Mouse (Mus musculus): ENCODE results near the gene Spag7. TPM values are rescaled to one million over a fixed set of nuclear protein-coding genes. Genes with fewer than 3 reads are reported as not detected.

Gene Spag7
- polyA plus RNA-seq, 1 experiment from 2014 or later: 201 TPM

DNA sequence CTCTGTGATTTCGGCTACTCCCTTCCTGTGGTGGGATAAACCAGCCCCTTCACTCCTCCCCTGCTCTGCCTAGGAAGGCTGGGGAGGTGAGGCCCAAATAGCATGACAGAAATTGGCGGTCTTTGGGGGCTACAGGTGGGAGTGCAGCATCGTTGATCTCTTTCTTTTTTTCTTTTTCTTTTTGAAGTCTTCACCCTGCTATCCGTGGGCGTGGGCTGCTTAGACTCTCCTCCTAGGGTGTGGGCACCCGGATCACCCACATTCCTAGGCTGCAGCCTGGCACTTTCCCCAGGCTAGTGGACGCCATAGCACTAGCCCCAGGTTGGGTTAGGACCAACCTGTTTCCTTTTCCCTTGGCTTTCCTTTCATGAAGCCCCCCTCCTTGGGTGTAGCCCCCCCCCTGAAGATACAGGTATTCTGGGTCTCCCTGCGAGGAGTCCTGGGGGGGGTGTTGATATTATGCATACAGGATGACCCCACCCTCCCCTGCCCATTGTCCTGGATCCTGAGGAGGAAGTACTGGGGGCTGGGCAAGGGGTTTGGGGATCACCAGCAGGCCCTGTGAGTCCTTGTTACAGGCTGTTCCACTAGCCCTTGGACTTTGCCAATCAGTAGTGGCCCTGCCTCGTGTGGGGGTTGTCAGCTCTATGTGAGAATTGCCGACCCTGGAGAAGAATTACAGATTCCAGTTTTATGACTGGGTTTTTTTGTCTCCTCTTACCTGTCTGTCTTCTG lies 32.2 kb upstream of the Spag7 start:
- Histone ChIP-seq H3K4me3 (ENCODE audit: low read depth, low read length) (peak overlapping the region; percentile 92), H3K9ac (ENCODE audit: low read depth, low read length) (peak overlapping the region; percentile 95), H3K4me2 (peak overlapping the region; percentile 92), H3K27me3 (ENCODE audit: control insufficient read depth, insufficient read depth, low read length) (no peaks in the 10 kb centered on the region), H3K9me3 (replicated peaks; ENCODE audit: control insufficient read depth, low read length) (no peaks in the 10 kb centered on the region), H3K27ac (ENCODE audit: low read depth, low read length) (peak overlapping the region; percentile 94), H3K36me3 (ENCODE audit: control insufficient read depth, insufficient read depth, low read length) (peaks cover 21% of the 10 kb centered on the region), H3K4me1 (ENCODE audit: control insufficient read depth, insufficient read depth, low read length) (peaks cover 20% of the 10 kb centered on the region)
- 11% methylated on average over 10 of the region's 10 CpGs for WGBS (ENCODE audit: insufficient replicate concordance)
- ATAC-seq (replicated peaks; ENCODE audit: insufficient number of reproducible peaks, low FRiP score, low TSS enrichment): no peak

GRCm38 (mm10) chr11:70700613-70701012 lies 31.4 kb upstream of the Spag7 start:
- Histone ChIP-seq H3K27ac (ENCODE audit: low read depth, low read length) (peak overlapping the region; percentile 94), H3K27me3 (ENCODE audit: control insufficient read depth, insufficient read depth, low read length) (no peaks in the 10 kb centered on the region), H3K36me3 (ENCODE audit: control insufficient read depth, insufficient read depth, low read length) (peaks cover 18% of the 10 kb centered on the region), H3K4me3 (ENCODE audit: low read depth, low read length) (peak overlapping the region; percentile 92), H3K4me1 (ENCODE audit: control insufficient read depth, insufficient read depth, low read length) (peaks cover 20% of the 10 kb centered on the region), H3K9me3 (replicated peaks; ENCODE audit: control insufficient read depth, low read length) (no peaks in the 10 kb centered on the region), H3K9ac (ENCODE audit: low read depth, low read length) (peak overlapping the region; percentile 95), H3K4me2 (peak overlapping the region; percentile 92)
- under 1% methylated on average over 34 of the region's 34 CpGs for WGBS (ENCODE audit: insufficient replicate concordance)
- ATAC-seq (replicated peaks; ENCODE audit: insufficient number of reproducible peaks, low FRiP score, low TSS enrichment): peak; percentile 37

- Histone ChIP-seq H3K4me3 (ENCODE audit: low read depth, low read length) (peak within 1 kb of the TSS; percentile 92), H3K27ac (ENCODE audit: low read depth, low read length) (peak within 1 kb of the TSS; percentile 94), H3K9me3 (replicated peaks; ENCODE audit: control insufficient read depth, low read length) (no peaks in the 10 kb centered on the region), H3K4me2 (peak within 1 kb of the TSS; percentile 92), H3K4me1 (ENCODE audit: control insufficient read depth, insufficient read depth, low read length) (peaks cover 20% of the 10 kb centered on the region), H3K27me3 (ENCODE audit: control insufficient read depth, insufficient read depth, low read length) (no peaks in the 10 kb centered on the region), H3K9ac (ENCODE audit: low read depth, low read length) (peak within 1 kb of the TSS; percentile 95), H3K36me3 (ENCODE audit: control insufficient read depth, insufficient read depth, low read length) (peaks cover 13% of the 10 kb centered on the region)
- 1% methylated on average over 67 of the region's 69 CpGs for WGBS (ENCODE audit: insufficient replicate concordance)
- ATAC-seq (replicated peaks; ENCODE audit: insufficient number of reproducible peaks, low FRiP score, low TSS enrichment): peak; percentile 92
Observed at GRCm38 (mm10) chr11:70699722-70700556, 30.7 kb upstream of the Spag7 start, which contains the start of the genes Inca1 and Kif1c. Gene Inca1, minus strand, starts transcription at chr11:70700155. Gene Kif1c, plus strand, starts transcription at chr11:70700548.

DNA sequence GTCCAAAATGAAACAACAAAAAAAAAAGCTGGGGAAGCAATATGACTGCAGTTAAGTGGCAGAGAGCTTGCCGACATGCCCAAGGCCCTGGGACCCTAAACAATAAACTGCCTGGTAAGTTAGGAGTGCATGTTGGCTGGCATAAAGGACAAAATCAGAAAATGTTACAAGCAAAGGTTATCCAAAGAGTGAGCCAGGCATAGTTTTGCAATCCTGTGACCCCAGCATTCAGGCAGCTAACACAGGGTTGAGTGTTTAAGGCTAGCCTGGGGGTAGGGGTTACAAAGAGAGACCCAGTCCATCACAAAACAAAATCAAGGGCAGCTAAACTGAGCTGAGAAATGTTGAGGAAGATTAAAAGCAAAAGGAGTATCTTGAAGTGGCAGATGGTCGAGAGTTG lies 29.8 kb upstream of the Spag7 start:
- 62% methylated on average over 2 of the region's 2 CpGs for WGBS (ENCODE audit: insufficient replicate concordance)
- Histone ChIP-seq H3K9ac (ENCODE audit: low read depth, low read length) (no peak overlapping the region), H3K4me3 (ENCODE audit: low read depth, low read length) (no peak overlapping the region), H3K4me1 (ENCODE audit: control insufficient read depth, insufficient read depth, low read length) (peaks cover 20% of the 10 kb centered on the region), H3K27me3 (ENCODE audit: control insufficient read depth, insufficient read depth, low read length) (no peaks in the 10 kb centered on the region), H3K27ac (ENCODE audit: low read depth, low read length) (no peak overlapping the region), H3K36me3 (ENCODE audit: control insufficient read depth, insufficient read depth, low read length) (peaks cover 5% of the 10 kb centered on the region; the same call in 1 of the 2 replicates), H3K4me2 (no peak overlapping the region), H3K9me3 (replicated peaks; ENCODE audit: control insufficient read depth, low read length) (no peaks in the 10 kb centered on the region)
- no peak for ATAC-seq (replicated peaks; ENCODE audit: insufficient number of reproducible peaks, low FRiP score, low TSS enrichment)

- H3K9ac ChIP-seq (ENCODE audit: low read depth, low read length): no peak overlapping the region
- 66% methylated on average over 3 of the region's 3 CpGs for WGBS (ENCODE audit: insufficient replicate concordance)
- H3K4me3 ChIP-seq (ENCODE audit: low read depth, low read length): no peak overlapping the region
- no peaks in the 10 kb centered on the region for H3K27me3 ChIP-seq (ENCODE audit: control insufficient read depth, insufficient read depth, low read length)
- peaks cover 15% of the 10 kb centered on the region for H3K4me1 ChIP-seq (ENCODE audit: control insufficient read depth, insufficient read depth, low read length)
- H3K36me3 ChIP-seq (ENCODE audit: control insufficient read depth, insufficient read depth, low read length): no peaks in the 10 kb centered on the region
- no peak overlapping the region for H3K4me2 ChIP-seq
- no peak for ATAC-seq (replicated peaks; ENCODE audit: insufficient number of reproducible peaks, low FRiP score, low TSS enrichment)
- no peak overlapping the region for H3K27ac ChIP-seq (ENCODE audit: low read depth, low read length)
- no peaks in the 10 kb centered on the region for H3K9me3 ChIP-seq (replicated peaks; ENCODE audit: control insufficient read depth, low read length)
Observed at GRCm38 (mm10) chr11:70697376-70697775, 28.2 kb upstream of the Spag7 start.

- H3K27ac ChIP-seq (ENCODE audit: low read depth, low read length): no peak overlapping the region
- no peak overlapping the region for H3K4me3 ChIP-seq (ENCODE audit: low read depth, low read length)
- H3K9me3 ChIP-seq (replicated peaks; ENCODE audit: control insufficient read depth, low read length): no peaks in the 10 kb centered on the region
- ATAC-seq (replicated peaks; ENCODE audit: insufficient number of reproducible peaks, low FRiP score, low TSS enrichment): no peak
- no peak overlapping the region for H3K4me2 ChIP-seq
- peaks cover 10% of the 10 kb centered on the region for H3K4me1 ChIP-seq (ENCODE audit: control insufficient read depth, insufficient read depth, low read length)
- H3K27me3 ChIP-seq (ENCODE audit: control insufficient read depth, insufficient read depth, low read length): no peaks in the 10 kb centered on the region
- 57% methylated on average over 3 of the region's 3 CpGs for WGBS (ENCODE audit: insufficient replicate concordance)
- no peaks in the 10 kb centered on the region for H3K36me3 ChIP-seq (ENCODE audit: control insufficient read depth, insufficient read depth, low read length)
- H3K9ac ChIP-seq (ENCODE audit: low read depth, low read length): no peak overlapping the region
Observed at GRCm38 (mm10) chr11:70693504-70693903, 24.3 kb upstream of the Spag7 start.

DNA sequence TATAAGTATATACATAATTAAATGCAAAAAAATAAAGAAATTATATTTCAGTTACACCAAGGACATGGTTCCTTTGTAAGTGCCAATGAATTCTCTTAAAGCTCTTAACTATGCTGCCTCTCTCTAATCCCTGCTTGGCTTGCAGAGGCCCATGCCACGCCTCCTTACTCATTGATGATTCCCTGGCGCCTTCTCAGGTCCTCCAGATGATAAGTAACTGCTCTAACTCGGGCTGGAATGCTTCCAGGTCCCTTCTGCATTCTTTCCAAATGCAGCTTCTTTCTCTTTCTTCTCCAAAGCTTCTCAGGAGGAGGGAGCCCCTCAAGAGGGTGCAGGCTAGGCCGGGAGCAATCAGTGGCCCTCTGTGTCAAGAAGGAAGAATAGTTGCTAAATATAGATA lies 20.4 kb upstream of the Spag7 start:
- 36% methylated on average over 4 of the region's 4 CpGs for WGBS (ENCODE audit: insufficient replicate concordance)
- Histone ChIP-seq H3K27me3 (ENCODE audit: control insufficient read depth, insufficient read depth, low read length) (no peaks in the 10 kb centered on the region), H3K4me1 (ENCODE audit: control insufficient read depth, insufficient read depth, low read length) (peaks cover 19% of the 10 kb centered on the region), H3K4me2 (no peak overlapping the region), H3K36me3 (ENCODE audit: control insufficient read depth, insufficient read depth, low read length) (no peaks in the 10 kb centered on the region), H3K9me3 (replicated peaks; ENCODE audit: control insufficient read depth, low read length) (no peaks in the 10 kb centered on the region), H3K27ac (ENCODE audit: low read depth, low read length) (no peak overlapping the region), H3K9ac (ENCODE audit: low read depth, low read length) (no peak overlapping the region), H3K4me3 (ENCODE audit: low read depth, low read length) (no peak overlapping the region)
- ATAC-seq (replicated peaks; ENCODE audit: insufficient number of reproducible peaks, low FRiP score, low TSS enrichment): no peak

DNA sequence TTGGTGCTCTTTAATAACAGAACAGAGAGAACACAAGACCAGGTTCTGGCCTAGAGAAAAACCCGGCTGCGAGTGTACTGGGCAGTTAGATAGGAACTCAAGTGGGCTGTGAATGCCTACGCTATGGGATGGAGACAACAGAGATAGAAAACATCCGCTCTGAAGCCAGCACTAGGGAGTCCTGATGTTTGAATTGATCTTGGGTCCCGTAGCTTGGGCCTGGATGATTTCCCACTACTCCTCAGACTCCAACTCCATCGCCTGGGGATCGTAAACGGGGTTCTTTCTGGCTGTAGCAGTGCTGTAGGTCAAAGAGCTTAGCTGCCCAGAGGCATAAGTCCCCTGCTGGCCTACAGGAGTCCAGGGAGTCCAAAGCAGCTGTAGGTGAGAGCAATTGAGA lies 19.2 kb upstream of the Spag7 start:
- Histone ChIP-seq H3K4me3 (ENCODE audit: low read depth, low read length) (peak overlapping the region; percentile 80), H3K27ac (ENCODE audit: low read depth, low read length) (peak overlapping the region; percentile 73), H3K36me3 (ENCODE audit: control insufficient read depth, insufficient read depth, low read length) (0 out of 2 replicates have a peak, but pooled peaks cover 4% of the 10 kb centered on the region), H3K4me2 (peak overlapping the region; percentile 96), H3K9me3 (replicated peaks; ENCODE audit: control insufficient read depth, low read length) (no peaks in the 10 kb centered on the region), H3K4me1 (ENCODE audit: control insufficient read depth, insufficient read depth, low read length) (peaks cover 19% of the 10 kb centered on the region), H3K27me3 (ENCODE audit: control insufficient read depth, insufficient read depth, low read length) (no peaks in the 10 kb centered on the region), H3K9ac (ENCODE audit: low read depth, low read length) (peak overlapping the region; percentile 88)
- ATAC-seq (replicated peaks; ENCODE audit: insufficient number of reproducible peaks, low FRiP score, low TSS enrichment): no peak
- 13% methylated on average over 8 of the region's 8 CpGs for WGBS (ENCODE audit: insufficient replicate concordance)

Measured in heart, embryonic 11.5 days (tissue).